Mouse (Mus musculus): ENCODE data around the gene Nubpl.

- TF ChIP-seq POLR2A (IDR thresholded peaks at IDR 0.05; ENCODE audit: low read depth, low read length), result no peak
- no peak for TF ChIP-seq CTCF (IDR thresholded peaks at IDR 0.05; ENCODE audit: extremely low read depth, insufficient read depth, insufficient read length, insufficient replicate concordance)
Measured at GRCm38 (mm10) chr12:52308628-52309027, 211.1 kb downstream of the Nubpl start.
